Mouse (Mus musculus) hindlimb bud, embryonic 11.5 days (tissue): ENCODE results near the gene Abl1.

Experiments used
- DNase-seq: peaks from one replicate; pipeline ENCODE4 v3.0.0-alpha.2; 2012; ENCODE audit warnings: low read depth, low spot score; ENCODE audit errors: extremely low spot score

Abl1 gene

DNA sequence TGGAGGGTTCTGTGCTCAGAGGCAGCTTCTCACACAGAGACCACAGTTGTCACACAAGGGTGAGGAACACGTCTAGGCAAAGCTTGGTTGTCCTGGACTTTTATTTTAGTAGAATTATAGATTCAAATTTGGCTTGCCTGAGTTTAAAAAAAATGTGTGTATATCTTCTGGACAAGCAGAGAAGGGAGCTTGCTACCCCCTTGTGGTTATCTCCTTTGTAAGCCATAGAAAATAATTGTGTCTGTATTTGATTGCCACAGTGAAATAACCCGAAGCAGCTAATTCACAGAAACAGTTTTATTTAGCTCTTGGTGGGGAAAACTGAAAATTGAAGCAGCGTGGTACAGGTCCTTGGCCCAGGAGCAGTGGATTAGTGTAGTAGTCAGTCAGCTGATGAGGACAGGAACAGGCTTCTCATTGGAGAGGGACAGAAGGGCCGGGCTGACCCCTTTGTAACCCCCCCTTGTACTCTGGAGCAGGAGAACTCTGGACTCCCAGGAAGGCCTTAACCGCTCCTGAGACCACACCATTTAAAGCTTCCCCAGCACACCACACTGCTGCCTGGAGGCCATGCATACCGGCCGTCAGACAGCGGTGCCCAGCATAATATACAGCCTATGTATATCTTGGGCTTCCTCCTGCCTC, 94.9 kb downstream of the Abl1 start:
- no peak for DNase-seq

DNA sequence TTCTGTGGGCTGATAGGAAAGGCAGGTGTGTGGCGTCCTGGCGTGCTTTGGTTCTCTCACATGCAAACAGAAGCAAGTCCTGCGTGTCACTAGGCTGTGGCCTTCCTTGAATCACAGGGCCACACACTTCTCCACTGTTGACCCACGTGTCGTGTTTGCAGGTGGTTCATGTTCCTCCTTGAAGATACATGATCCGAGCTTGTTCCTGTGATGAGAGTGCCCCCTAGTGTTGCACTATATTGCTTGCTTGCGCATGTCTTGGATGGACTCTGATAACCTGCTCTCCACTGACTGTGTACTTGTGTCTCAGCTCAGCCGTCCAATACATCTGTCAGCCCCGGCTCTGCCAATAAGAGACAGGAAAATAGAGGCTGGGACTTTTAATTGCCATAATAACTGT, 96.9 kb downstream of the Abl1 start:
- peak; percentile 54 for DNase-seq

DNA sequence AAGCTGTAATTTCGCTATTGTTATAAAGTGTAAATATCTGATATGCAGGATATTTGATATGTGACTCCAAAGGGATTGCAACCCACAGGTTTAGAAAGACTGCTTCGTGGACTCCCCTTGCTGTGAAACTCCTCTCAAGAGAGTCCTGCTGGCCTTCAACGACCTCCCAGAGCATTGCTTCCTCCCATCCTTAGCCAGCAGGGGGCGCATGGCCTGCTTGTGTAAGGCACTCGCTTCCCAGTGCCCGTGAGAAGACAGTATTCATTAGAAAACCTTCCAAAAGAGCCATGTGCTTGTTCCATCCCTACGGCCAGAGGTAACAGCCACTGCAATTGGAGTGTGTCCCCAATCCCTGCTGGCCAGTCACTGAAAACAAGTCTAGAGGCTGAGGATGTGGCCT, 98.9 kb downstream of the Abl1 start:
- DNase-seq = peak; percentile 31

DNA sequence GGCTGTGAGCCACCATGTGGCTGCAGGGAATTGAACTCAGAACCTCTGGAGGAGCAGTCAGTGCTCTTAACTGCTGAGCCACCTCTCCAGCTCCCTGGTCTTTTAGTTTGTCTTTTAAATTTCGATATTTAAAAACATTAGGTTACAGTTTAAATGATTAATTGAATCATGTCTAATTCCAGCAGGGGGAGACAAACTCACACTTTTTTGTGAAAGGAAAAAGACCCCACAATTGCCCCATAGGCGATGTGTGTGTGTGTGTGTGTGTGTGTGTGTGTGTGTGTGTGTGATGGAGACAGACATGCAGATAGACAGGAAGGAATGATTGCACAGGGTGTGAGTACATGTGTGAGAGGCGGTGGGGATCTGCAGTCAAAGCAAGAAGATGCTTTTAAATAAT, 100.1 kb downstream of the Abl1 start:
- no peak for DNase-seq

DNA sequence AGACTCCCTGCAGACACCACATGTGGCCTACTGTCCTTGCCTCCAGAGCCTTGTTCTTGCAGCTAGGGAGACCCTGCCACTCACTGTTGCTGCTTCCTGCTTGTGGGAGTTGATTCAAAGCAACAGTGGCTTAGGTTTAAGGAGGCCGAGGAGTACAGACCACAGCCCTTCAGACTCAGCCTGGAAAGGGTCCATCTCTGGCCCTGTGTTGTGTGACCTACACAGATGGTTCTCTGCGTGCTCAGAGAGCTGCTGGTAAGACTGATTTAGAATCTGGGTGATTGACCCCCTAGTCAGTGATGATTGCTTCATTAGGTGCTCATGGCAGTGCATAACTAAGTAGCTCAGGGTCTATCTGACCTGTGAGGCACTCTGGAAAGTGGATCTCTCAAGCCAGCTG, 101.0 kb downstream of the Abl1 start:
- no peak for DNase-seq

DNA sequence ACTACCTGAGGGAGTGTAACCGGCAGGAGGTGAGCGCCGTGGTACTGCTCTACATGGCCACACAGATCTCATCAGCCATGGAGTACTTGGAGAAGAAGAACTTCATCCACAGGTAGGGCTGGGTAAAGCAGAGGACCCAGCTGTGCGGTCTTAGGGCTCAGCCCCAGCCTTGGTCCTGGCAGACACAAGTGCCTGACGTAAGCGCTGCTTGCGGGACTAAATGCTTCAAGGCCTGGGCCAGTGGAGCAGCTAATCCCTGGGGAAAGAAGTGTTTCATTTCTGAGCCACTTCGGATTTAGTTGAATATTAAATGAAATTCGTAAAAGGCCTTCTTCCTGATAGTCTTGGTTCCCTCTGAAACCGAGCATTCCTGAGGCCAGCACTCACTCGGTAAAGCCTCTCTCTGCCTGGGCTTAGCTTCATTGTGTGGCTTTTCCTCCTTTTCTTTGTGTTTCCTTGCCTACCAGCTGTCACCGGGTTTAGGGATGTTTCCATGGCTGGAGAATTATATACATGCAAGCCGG, 102.6 kb downstream of the Abl1 start:
- no peak for DNase-seq

DNA sequence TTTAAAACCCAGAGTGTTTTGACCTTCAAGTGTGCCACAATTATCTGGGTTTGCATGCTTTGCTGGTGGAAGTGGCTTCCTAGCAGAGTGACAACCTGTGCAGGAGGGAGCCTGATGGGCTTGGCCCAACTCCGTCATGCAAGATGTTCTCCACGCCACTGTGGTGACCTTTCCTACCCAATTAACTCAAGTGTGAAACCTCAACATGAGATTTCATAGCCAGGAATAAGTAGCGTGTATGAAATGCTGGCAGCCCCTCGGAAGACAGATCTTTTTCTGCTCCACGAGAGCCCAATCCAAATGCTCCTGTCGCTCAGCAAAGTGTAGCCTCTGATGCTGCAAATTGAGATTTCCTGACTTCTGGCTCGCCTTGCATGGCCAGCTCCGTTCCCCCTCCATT, 103.1 kb downstream of the Abl1 start:
- DNase-seq = no peak

DNA sequence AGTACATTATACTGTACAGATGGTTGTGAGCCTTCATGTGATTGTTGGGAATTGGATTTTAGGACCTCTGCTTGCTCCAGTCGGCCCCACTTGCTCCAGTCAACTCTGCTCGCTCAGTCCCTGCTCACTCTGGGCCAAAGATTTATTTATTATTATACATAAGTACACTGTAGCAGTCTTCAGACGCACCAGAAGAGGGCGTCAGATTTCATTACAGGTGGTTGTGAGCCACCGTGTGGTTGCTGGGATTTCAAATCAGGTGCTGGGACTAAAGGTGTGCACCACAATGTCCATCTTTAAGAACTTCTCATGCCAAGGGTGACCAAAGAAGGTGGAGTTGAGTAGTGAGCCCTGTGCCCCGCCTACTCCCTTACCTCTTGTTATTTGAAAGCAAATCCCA, 104.4 kb downstream of the Abl1 start:
- DNase-seq = no peak

DNA sequence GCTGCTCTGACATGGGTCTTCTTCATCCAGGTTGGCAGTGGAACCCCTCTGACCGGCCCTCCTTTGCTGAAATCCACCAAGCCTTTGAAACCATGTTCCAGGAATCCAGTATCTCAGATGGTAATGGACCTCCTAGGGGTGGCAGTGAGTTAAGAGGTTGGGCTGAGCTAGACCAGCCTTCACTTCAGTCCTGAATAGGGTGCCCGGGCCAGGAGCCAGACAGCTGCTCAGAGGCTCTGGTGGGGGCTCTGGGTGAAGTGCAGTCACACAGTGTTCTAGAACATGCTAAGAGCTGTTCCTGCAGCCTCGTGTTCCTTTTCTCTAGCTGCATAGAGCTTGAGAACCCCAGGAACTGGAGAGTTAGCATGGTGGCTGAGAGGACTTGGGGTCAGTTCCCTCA, 108.8 kb downstream of the Abl1 start:
- DNase-seq = no peak

DNA sequence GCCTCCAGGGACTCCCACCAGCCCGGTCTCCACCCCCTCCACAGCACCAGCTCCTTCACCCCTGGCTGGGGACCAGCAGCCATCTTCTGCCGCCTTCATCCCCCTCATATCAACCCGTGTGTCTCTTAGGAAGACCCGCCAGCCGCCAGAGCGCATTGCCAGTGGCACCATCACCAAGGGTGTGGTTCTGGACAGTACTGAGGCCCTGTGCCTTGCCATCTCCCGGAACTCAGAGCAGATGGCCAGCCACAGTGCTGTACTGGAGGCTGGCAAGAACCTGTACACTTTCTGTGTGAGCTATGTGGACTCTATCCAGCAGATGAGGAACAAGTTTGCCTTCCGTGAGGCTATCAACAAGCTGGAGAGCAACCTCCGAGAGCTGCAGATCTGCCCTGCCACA, 113.2 kb downstream of the Abl1 start:
- DNase-seq = no peak

DNA sequence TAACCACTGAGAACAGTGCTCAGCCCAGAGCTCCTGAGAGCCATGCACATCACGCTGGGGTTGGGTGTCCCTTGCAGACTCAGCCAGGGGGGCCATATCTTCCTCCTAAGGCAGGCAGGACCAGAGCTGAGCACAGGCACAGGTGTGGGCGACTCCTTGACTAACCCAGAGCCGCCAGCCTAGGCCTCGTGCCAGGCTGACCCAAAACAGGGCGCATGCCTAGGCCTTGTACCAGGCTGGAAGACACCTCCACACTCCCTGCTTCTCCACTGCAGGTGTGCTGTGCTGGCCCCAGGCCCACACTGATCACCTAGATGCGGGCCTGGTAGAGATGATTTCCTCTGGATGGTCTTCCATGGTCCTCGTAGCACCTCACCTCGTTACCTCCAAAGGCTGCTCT, 114.6 kb downstream of the Abl1 start:
- DNase-seq = no peak

DNA sequence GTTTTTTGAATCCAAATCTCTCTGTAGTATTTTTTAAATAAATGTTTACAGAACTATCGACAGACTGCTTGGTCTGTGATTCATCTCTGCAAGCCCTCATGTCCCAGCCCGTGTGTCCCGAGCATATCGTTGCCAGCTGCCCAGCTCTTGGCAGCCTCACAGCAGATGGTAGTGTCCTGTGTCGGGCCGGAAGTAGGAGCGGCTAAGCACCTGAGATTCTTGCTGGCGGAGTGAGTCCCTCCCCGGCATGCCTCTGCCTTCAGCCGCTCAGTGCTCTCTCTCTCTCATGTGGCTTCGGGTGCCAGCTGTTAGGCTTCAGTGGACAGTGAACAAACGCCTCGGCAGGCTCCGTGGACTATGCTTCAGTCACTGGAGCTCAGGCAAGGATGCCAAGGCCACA, 115.3 kb downstream of the Abl1 start:
- DNase-seq = no peak

DNA sequence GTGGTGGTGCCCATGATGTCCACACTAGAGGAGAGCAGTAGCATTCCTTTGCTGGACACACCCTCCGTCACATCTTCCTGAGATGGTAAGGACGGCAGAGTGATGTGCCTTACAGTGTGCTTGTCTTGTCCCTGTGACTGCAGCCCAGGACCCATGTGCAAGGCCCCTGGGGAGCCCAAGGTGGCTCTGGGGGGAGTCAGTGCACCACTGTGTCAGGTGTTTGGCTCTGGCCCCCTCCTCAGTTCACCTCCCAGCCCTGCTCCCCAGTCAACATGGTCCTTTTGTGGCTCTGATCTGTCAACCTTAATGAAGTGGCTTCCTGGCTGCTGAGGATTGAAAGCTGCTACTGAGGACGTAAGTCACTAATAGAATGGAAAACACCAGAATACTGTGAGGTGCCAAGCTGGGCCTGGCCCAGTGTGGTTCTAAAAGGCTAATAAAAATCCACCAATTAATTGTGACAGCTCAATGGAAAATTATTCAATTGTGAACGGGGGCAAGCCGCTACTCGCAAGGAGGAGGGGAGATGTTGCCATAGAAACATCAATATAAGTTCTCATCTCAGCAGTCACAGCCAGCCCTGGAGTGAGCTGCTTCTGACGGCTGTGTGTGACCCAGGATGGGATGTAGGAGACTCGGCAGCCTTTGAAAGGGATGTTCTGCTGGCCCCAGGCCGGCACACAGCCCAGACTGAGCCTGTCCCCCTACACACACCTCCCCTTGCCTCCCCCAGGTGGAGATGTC, 118.6 kb downstream of the Abl1 start:
- DNase-seq = no peak

DNA sequence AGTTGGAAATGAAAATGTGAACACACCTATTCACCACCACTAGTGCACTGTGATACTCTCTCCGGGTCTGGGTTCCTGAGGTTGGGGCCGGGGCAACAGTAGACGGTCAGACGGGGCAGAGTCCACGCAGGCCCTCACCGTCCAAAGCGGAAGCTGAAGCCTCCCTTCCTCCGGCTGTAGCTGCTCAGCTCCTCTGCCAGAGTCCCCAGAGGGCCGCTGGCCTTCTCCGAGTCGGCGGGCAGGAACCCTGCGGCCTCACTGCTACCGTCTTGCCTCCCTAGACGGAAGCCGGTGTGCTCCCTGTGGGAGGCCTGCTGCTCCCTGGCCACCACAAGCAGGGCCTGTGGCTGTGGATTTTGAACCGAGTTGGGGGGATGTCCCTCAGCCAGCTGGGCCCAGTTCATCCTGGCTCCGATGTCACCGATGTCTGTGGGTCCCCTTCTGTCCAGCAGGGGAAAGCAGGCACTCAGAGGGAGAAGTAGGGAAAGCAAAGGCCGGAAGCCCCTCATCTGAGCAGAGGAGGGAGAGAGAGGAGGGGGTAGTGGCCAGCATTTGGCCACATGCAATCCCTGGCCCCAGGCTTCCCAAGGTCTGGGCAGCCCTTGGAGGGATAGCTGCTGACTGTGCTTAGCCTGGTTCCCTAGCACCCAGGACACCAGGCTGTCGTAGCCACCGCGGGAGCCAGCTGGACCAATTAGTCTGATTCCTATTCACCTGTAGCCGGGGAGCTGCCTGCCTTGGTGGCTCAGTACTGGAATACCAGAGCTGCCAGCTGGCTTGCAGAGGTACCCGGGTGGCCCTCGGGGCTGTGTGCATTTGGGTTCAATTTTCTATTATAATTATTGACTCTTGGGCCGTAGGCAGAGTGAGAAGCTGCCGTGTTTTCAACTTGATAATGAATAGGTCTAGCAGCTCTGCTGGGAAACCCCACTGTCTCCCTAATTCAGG, 120.5 kb downstream of the Abl1 start:
- DNase-seq = no peak

DNA sequence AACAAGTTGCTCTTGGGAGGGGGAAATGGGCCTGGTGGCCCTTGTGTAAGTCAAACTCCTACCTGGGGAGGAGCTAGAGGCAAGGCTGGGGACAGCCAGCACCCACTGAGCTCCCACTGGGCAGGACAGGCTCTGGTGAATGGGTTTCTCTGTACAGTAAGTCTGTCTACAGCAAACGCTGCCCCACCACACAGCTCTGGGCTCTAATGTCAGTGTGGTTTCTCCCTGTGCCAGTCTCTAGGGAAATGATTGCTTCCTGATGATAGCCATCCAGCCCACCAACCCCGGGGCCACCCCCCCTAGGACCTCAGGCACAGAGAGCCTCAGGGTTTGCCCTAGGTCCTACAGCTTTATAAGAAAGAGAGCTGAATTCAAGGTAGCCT, 121.2 kb downstream of the Abl1 start:
- no peak for DNase-seq

DNA sequence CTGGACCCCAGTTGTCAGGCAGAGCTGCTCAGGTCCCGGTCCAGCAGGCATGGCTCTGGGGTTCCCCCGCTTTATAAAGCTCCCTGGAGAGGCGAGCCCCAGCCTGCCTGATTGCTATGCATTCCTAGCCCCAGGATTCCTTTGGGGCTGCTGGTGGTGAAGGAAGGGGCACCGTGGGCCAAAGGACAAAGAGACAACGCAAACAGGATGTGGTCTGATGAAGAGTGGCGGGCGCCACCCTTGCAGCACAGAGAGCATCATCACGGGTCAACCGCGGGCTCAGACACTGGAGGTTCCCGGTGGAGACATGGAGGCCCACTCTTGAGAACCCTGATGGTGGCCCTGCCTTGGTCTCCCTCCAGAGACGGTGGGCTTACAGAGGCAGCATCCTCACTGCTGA, 122.3 kb downstream of the Abl1 start, which contains the start of gene Qrfp:
Gene Qrfp (minus strand): TSS at position 137 of the 400 bp plus-strand sequence.
- no peak for DNase-seq

DNA sequence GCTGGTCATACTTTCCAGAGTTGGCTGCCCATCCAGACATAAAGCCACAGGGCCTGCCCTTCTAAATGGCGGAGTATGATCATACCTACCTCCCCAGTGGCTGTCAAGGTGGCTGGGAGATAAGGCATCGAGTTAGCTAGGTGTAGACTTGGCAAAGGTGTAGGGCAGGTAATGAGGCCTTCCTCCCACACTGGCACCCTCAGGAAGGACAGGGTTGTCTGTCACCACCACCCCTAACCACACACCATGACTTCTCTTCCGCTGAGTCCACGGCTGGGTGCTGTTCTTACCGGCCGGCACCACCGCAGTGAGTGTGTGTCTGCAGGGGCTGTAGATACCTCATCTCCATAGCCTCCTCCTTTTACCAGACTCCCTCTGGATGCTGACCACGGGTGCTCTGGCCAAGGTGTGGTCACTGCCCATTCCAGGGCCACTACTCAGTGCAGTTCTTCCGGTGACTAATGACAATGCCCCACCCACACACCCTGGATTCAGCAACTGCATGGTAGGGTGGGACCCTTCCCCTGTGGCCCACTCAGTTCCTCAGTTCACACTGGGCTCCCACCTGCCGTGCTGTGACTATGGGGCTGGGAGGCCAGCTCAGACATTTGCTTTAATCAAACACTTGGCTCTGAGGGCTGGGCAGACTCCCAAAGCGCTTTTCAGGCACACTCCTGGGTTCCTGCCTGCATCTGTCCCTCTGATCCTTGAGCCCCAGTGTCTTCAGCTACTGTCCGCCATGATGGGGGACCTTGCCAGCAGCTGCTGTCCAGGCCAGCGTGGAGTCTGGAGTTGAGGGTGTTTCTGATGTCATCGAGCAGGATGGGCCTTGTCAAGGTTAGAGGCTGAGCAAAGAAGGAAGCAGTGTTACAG, 123.1 kb downstream of the Abl1 start:
- no peak for DNase-seq

DNA sequence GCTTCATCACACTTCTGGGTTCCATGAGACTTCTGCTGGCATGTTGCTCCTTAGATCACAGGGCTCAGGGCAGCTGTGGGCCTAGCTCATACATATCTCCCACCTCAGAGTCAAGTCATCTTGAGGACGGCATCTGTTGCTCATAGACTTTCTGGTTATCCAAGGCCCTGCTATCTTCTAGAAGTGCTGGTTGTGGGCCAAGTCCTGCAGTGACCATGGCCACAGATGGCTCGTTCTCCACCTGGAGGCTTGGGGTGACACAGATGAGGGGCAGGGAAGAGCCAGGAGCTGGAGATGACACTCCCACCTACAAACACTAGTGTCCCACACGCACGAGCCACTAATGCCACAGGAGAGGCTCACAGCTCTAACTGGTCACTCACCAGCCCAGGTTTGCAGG, 125.5 kb downstream of the Abl1 start:
- no peak for DNase-seq

DNA sequence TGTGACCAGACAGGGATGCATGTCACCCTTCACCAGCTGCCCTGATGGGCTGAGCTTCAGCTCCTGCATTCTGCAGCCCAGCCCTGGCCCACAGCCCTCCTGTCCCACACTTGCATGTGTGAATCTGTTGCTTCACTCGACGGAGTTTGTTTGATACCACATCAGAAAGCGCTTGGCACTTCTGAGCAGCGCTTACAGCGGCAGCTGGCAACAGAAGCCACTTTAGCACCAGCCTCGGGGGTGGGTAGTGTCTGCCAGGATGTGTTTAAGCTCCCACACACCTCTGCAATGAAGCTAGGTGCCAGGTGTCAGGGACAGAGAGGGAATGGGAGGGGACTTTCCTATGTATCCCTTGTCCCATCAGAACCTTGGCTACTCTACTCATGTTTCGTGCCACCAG, 126.5 kb downstream of the Abl1 start:
- no peak for DNase-seq

DNA sequence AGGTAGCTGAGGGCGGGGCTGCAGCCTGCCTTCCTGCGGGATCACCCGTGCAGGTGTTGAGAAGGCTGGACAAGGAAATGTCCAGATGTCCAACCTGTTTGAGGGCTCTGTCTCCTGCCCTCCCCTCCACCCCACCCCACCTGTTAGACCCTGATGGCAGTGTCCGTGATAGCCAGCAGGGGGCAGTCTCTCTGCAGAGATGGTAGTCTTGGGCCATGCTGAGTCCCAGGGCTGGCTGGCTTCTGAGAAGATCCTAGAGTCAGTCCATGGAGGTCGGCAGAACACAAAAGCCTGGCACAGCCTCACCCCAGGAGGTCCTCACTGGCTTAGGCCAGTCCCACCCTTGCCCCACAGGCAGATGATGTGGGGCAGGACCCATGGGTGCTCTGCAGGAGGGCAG, 127.2 kb downstream of the Abl1 start:
- DNase-seq = peak; percentile 30
